Comparison of ENCODE assay signal across 9 mouse cellular contexts in genomic region chr10:118722132-118722551, GRCm38 (mm10).
DNase-seq lines count a peak whose midpoint lies in the region; ATAC-seq and TF ChIP-seq lines count a peak whose summit lies in the region.
"Had no signal": no experiment of that assay in that cellular context is flagged by ENCODE, and none has a peak within 500 bp of the region (broad histone marks: within the 10 kb centered on the region; RNA-seq: fewer than 3 reads in every experiment).

No protein-coding gene starts in this region.

- TF ChIP-seq POLR2A in liver, adult 2 months (IDR thresholded peaks at IDR 0.05; ENCODE audit: extremely low read depth, insufficient read depth, low read length): no peak

- peaks cover 6% of the 10 kb centered on the region for H3K4me1 ChIP-seq in hindbrain, embryonic 15.5 days (replicated peaks)
- H3K4me1 ChIP-seq in hindbrain, embryonic 10.5 days (replicated peaks): 0 out of 2 replicates have a peak, but pooled peaks cover 3% of the 10 kb centered on the region
- H3K4me1 ChIP-seq in forebrain, embryonic 11.5 days (replicated peaks; ENCODE audit: control insufficient read depth, insufficient read depth, low read length): peaks cover 5% of the 10 kb centered on the region; the same call in 1 of the 2 replicates
- H3K4me1 ChIP-seq in heart, embryonic 14.5 days (ENCODE audit: control insufficient read depth in 2 of 2, insufficient read depth in 2 of 2, low read length in 2 of 2): peaks cover 6 to 14% of the 10 kb centered on the region in 2 experiments
- H3K4me1 ChIP-seq in liver, adult 2 months (ENCODE audit: control insufficient read depth, insufficient read depth, low read length): peaks cover 5% of the 10 kb centered on the region

- no peak overlapping the region for H3K9ac ChIP-seq in hindbrain, embryonic 15.5 days
- no peak overlapping the region for H3K9ac ChIP-seq in forebrain, embryonic 11.5 days (ENCODE audit: low read length)
- no peak overlapping the region for H3K9ac ChIP-seq in heart, embryonic 14.5 days (ENCODE audit: low read length)
- peak overlapping the region; percentile 7; the same call in 1 of the 2 replicates for H3K9ac ChIP-seq in liver, adult 2 months (ENCODE audit: low read depth, low read length)
- H3K9ac ChIP-seq: neural tube, embryonic 15.5 days had no signal

- 47% methylated on average over 5 of the region's 5 CpGs for WGBS in hindbrain, embryonic 15.5 days
- 57% methylated on average over 5 of the region's 5 CpGs for WGBS in hindbrain, embryonic 10.5 days
- WGBS in forebrain, embryonic 11.5 days: 38% methylated on average over 5 of the region's 5 CpGs
- 35% methylated on average over 5 of the region's 5 CpGs for WGBS in heart, embryonic 14.5 days
- 20% methylated on average over 5 of the region's 5 CpGs for WGBS in liver, adult 2 months

- no peaks in the 10 kb centered on the region for H3K9me3 ChIP-seq in hindbrain, embryonic 15.5 days
- no peaks in the 10 kb centered on the region for H3K9me3 ChIP-seq in hindbrain, embryonic 10.5 days
- H3K9me3 ChIP-seq in forebrain, embryonic 11.5 days (ENCODE audit: control insufficient read depth, low read length): no peaks in the 10 kb centered on the region
- no peaks in the 10 kb centered on the region for H3K9me3 ChIP-seq in heart, embryonic 14.5 days (ENCODE audit: control insufficient read depth, low read length)
- H3K9me3 ChIP-seq: neural tube, embryonic 15.5 days had no signal

- H3K4me3 ChIP-seq in hindbrain, embryonic 15.5 days: no peak overlapping the region
- H3K4me3 ChIP-seq in hindbrain, embryonic 10.5 days: no peak overlapping the region
- no peak overlapping the region for H3K4me3 ChIP-seq in forebrain, embryonic 11.5 days (ENCODE audit: low read depth, low read length)
- no peak overlapping the region for H3K4me3 ChIP-seq in heart, embryonic 14.5 days (ENCODE audit: control insufficient read depth in 1 of 2, insufficient read depth in 1 of 2, low read depth in 1 of 2, low read length in 2 of 2)
- no peak overlapping the region for H3K4me3 ChIP-seq in liver, adult 2 months (ENCODE audit: insufficient read depth, low read depth, low read length)
- H3K4me3 ChIP-seq: neural tube, embryonic 15.5 days had no signal

- H3K27ac ChIP-seq in hindbrain, embryonic 15.5 days (replicated peaks): no peak overlapping the region
- no peak overlapping the region for H3K27ac ChIP-seq in hindbrain, embryonic 10.5 days
- H3K27ac ChIP-seq in forebrain, embryonic 11.5 days (ENCODE audit: low read depth, low read length): no peak overlapping the region
- peak overlapping the region; percentile 14 to 55; a peak in 3 of 4 replicates for H3K27ac ChIP-seq in heart, embryonic 14.5 days (replicated peaks in 1 of 2; ENCODE audit: control insufficient read depth in 1 of 2, insufficient read depth in 1 of 2, low read depth in 2 of 2, low read length in 2 of 2)
- H3K27ac ChIP-seq in liver, adult 2 months (replicated peaks; ENCODE audit: insufficient read depth, low read depth, low read length): peak overlapping the region; percentile 35
- H3K27ac ChIP-seq: neural tube, embryonic 15.5 days had no signal

- no peak overlapping the region for H3K4me2 ChIP-seq in hindbrain, embryonic 15.5 days
- H3K4me2 ChIP-seq in forebrain, embryonic 11.5 days (ENCODE audit: low read depth, low read length, severe bottlenecking): no peak overlapping the region
- H3K4me2 ChIP-seq in heart, embryonic 14.5 days (ENCODE audit: low read length): no peak overlapping the region
- H3K4me2 ChIP-seq: neural tube, embryonic 15.5 days had no signal

- no peaks in the 10 kb centered on the region for H3K27me3 ChIP-seq in hindbrain, embryonic 15.5 days
- no peaks in the 10 kb centered on the region for H3K27me3 ChIP-seq in hindbrain, embryonic 10.5 days (ENCODE audit: insufficient read depth, poor library complexity, severe bottlenecking)
- no peaks in the 10 kb centered on the region for H3K27me3 ChIP-seq in forebrain, embryonic 11.5 days (ENCODE audit: control insufficient read depth, insufficient read depth, low read length)
- H3K27me3 ChIP-seq in heart, embryonic 14.5 days (ENCODE audit: control insufficient read depth, insufficient read depth, low read length): no peaks in the 10 kb centered on the region
- no peaks in the 10 kb centered on the region for H3K27me3 ChIP-seq in liver, adult 2 months (ENCODE audit: control insufficient read depth, insufficient read depth, low read length)
- H3K27me3 ChIP-seq: neural tube, embryonic 15.5 days had no signal

- DNase-seq in hindbrain, embryonic 10.5 days (ENCODE audit: low spot score): no peak
- peak; percentile 56 for DNase-seq in forebrain, embryonic 11.5 days (ENCODE audit: low spot score)
- peak; percentile 94 for DNase-seq in liver, adult 2 months (ENCODE audit: extremely low read depth, low read depth, low spot score)
- DNase-seq in right cerebral cortex, adult 18-20 months: no peak
- no peak for DNase-seq in cerebellum, adult 8-10 months

- TF ChIP-seq CTCF in liver, adult 2 months (IDR thresholded peaks at IDR 0.05; ENCODE audit: low read depth, low read length): no peak

- H3K36me3 ChIP-seq in hindbrain, embryonic 15.5 days: no peaks in the 10 kb centered on the region
- H3K36me3 ChIP-seq in hindbrain, embryonic 10.5 days: no peaks in the 10 kb centered on the region
- H3K36me3 ChIP-seq in forebrain, embryonic 11.5 days (ENCODE audit: control insufficient read depth, insufficient read depth, low read length): no peaks in the 10 kb centered on the region
- H3K36me3 ChIP-seq in heart, embryonic 14.5 days (ENCODE audit: control insufficient read depth, insufficient read depth, low read length): no peaks in the 10 kb centered on the region
- no peaks in the 10 kb centered on the region for H3K36me3 ChIP-seq in liver, adult 2 months (ENCODE audit: control insufficient read depth, insufficient read depth, low read length)
- H3K36me3 ChIP-seq: neural tube, embryonic 15.5 days had no signal

- no peaks in the 10 kb centered on the region for H3K79me2 ChIP-seq in liver, adult 2 months (ENCODE audit: control insufficient read depth, insufficient read depth, low read length)

- peak; percentile 27; the same call in 1 of the 2 replicates for ATAC-seq in hindbrain, embryonic 15.5 days (ENCODE audit: low FRiP score, low read depth)
- peak; percentile 50; the same call in 1 of the 2 replicates for ATAC-seq in forebrain, embryonic 11.5 days (replicated peaks; ENCODE audit: low FRiP score)
- ATAC-seq in heart, embryonic 14.5 days (ENCODE audit: insufficient number of reproducible peaks, insufficient read depth, low FRiP score, low read depth): no peak
- ATAC-seq in megakaryocyte progenitor cell, adult 5-6 weeks (replicated peaks; ENCODE audit: poor library complexity): no peak

Comparison
In these comparisons a context has a peak if more than half of its experiments do, and no peak if none do; other contexts are left out.
1. ATAC-seq: peak in hindbrain, embryonic 15.5 days (single experiment) and forebrain, embryonic 11.5 days (single experiment); none in heart, embryonic 14.5 days (single experiment) and megakaryocyte progenitor cell, adult 5-6 weeks (single experiment).
2. H3K27ac ChIP-seq: peak in heart, embryonic 14.5 days (2 of 2) and liver, adult 2 months (single experiment); none in hindbrain, embryonic 15.5 days (single experiment), hindbrain, embryonic 10.5 days (single experiment) and forebrain, embryonic 11.5 days (single experiment).
3. DNase-seq: peak in forebrain, embryonic 11.5 days (single experiment) and liver, adult 2 months (single experiment); none in hindbrain, embryonic 10.5 days (single experiment), right cerebral cortex, adult 18-20 months (single experiment) and cerebellum, adult 8-10 months (single experiment).